ENCODE assay signal across 13 mouse cellular contexts in the genomic region with DNA sequence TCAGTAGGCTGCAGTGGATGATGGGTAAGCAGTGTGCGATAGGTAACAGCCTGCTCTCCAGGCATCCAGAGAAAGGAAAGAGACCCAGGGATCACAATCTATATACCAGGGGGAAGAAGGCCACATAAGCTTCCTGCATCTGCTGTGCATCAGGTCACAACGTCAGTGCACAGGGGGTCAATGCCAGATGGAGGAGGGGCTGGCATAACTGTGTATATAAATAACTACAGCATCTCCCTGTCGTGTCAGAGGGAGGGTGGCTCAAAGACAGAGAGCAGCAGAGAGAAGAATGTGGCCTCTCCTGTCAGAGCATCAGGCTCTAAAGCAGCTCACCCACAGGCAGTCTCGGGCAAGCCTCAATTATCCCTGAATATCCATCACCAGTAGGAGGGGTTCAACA.
"Had no signal": no experiment of that assay in that cellular context is flagged by ENCODE, and none has a peak within 500 bp of the region (broad histone marks: within the 10 kb centered on the region; RNA-seq: fewer than 3 reads in every experiment).

No protein-coding gene starts in this region.

- H3K4me3 ChIP-seq: left cerebral cortex, adult 2 months; limb, embryonic 10.5 days; midbrain, embryonic 10.5 days; myocyte; neural tube, embryonic 15.5 days had no signal

- H3K4me2 ChIP-seq: liver, embryonic 11.5 days; lung, embryonic 14.5 days; neural tube, embryonic 15.5 days had no signal

- H3K9me3 ChIP-seq: limb, embryonic 10.5 days; midbrain, embryonic 10.5 days; neural tube, embryonic 15.5 days had no signal

- H3K9ac ChIP-seq: lung, embryonic 14.5 days; neural tube, embryonic 15.5 days had no signal

- H3K27me3 ChIP-seq: neural tube, embryonic 15.5 days had no signal

- H3K27ac ChIP-seq: left cerebral cortex, adult 2 months; limb, embryonic 10.5 days; midbrain, embryonic 10.5 days; neural tube, embryonic 15.5 days had no signal

- DNase-seq: kidney, postnatal 25 days; lung, embryonic 14.5 days; lung, postnatal 10 days; lung, postnatal 4 days; midbrain, embryonic 14.5 days; thymus, adult 18-20 months; thymus, postnatal 14 days had no signal
